Comparison of ENCODE assay signal across 36 mouse cellular contexts in genomic region chr8:11689945-11690344, GRCm38 (mm10). TPM values are rescaled to one million over a fixed set of nuclear protein-coding genes. Genes with fewer than 3 reads are reported as not detected.
DNase-seq lines count a peak whose midpoint lies in the region; ATAC-seq lines count a peak whose summit lies in the region.
"Had no signal": no experiment of that assay in that cellular context is flagged by ENCODE, and none has a peak within 500 bp of the region (broad histone marks: within the 10 kb centered on the region; RNA-seq: fewer than 3 reads in every experiment).

No protein-coding gene starts in this region.

- no peak overlapping the region for H3K27ac ChIP-seq in midbrain, embryonic 14.5 days (replicated peaks; ENCODE audit: low read depth, low read length)
- H3K27ac ChIP-seq: heart, adult 2 months; heart, embryonic 13.5 days; hindbrain, embryonic 14.5 days; kidney, embryonic 15.5 days; left cerebral cortex, adult 2 months; liver, embryonic 15.5 days; midbrain, embryonic 13.5 days; neural tube, embryonic 15.5 days had no signal

- H3K4me1 ChIP-seq in midbrain, embryonic 14.5 days (ENCODE audit: control insufficient read depth, insufficient read depth, low read length): no peaks in the 10 kb centered on the region
- H3K4me1 ChIP-seq: kidney, embryonic 15.5 days; liver, embryonic 15.5 days; midbrain, embryonic 13.5 days; neural tube, embryonic 15.5 days had no signal

- DNase-seq in gastrocnemius, adult 18-20 months (ENCODE audit: low spot score): peak; percentile 22
- DNase-seq in gastrocnemius, adult 8-10 months (ENCODE audit: low spot score in 2 of 2): no peak
- DNase-seq in retina, postnatal 1 day: peak; percentile 62
- no peak for DNase-seq in retina, embryonic 14.5 days (ENCODE audit: low spot score)
- peak; percentile 64 for DNase-seq in gastrocnemius, postnatal 14 days
- peak; percentile 38 for DNase-seq in skeletal muscle tissue, adult 2 months (ENCODE audit: low read depth, low spot score)
- DNase-seq in heart, adult 9 months (ENCODE audit: low spot score in 2 of 2): no peak
- no peak for DNase-seq in midbrain, embryonic 14.5 days
- DNase-seq: adrenal gland, postnatal 25 days; cerebellum, adult 2 months; heart, adult 2 months; heart, postnatal 10 days; kidney, adult 11 months; lung, embryonic 14.5 days; lung, postnatal 14 days; right cerebral cortex, postnatal 4 days; thymus, postnatal 14 days had no signal

- intact Hi-C loops in gastrocnemius, postnatal 14 days (cut with DNase I; ENCODE audit: low total_unique reads): no loop called here

- H3K4me2 ChIP-seq in midbrain, embryonic 14.5 days (ENCODE audit: low read length): no peak overlapping the region
- H3K4me2 ChIP-seq: heart, embryonic 13.5 days; hindbrain, embryonic 14.5 days; kidney, embryonic 15.5 days; liver, embryonic 15.5 days; lung, embryonic 14.5 days; midbrain, embryonic 13.5 days; neural tube, embryonic 15.5 days had no signal

- no peak overlapping the region for H3K4me3 ChIP-seq in midbrain, embryonic 14.5 days (replicated peaks; ENCODE audit: low read depth, low read length)
- H3K4me3 ChIP-seq: heart, adult 2 months; heart, embryonic 13.5 days; kidney, embryonic 15.5 days; left cerebral cortex, adult 2 months; liver, embryonic 15.5 days; midbrain, embryonic 13.5 days; neural tube, embryonic 15.5 days had no signal

- no peaks in the 10 kb centered on the region for H3K36me3 ChIP-seq in midbrain, embryonic 14.5 days (ENCODE audit: control insufficient read depth, insufficient read depth, low read length)
- H3K36me3 ChIP-seq: heart, embryonic 13.5 days; kidney, embryonic 15.5 days; liver, embryonic 15.5 days; midbrain, embryonic 13.5 days; neural tube, embryonic 15.5 days had no signal

- WGBS in midbrain, embryonic 14.5 days: 28% methylated on average over 7 of the region's 7 CpGs

- H3K9me3 ChIP-seq in midbrain, embryonic 14.5 days (ENCODE audit: control insufficient read depth, low read length): no peaks in the 10 kb centered on the region
- H3K9me3 ChIP-seq: kidney, embryonic 15.5 days; neural tube, embryonic 15.5 days had no signal

- ATAC-seq in midbrain, embryonic 14.5 days (ENCODE audit: low FRiP score, low TSS enrichment): no peak
- ATAC-seq: CD4-positive, CD25-positive, alpha-beta regulatory T cell, adult 4 months; forebrain, embryonic 14.5 days; midbrain, embryonic 13.5 days had no signal

- H3K27me3 ChIP-seq in midbrain, embryonic 14.5 days (ENCODE audit: control insufficient read depth, insufficient read depth, low read length): no peaks in the 10 kb centered on the region
- H3K27me3 ChIP-seq: kidney, embryonic 15.5 days; liver, embryonic 15.5 days; midbrain, embryonic 13.5 days had no signal

- no peak overlapping the region for H3K9ac ChIP-seq in midbrain, embryonic 14.5 days (replicated peaks; ENCODE audit: low read length)
- H3K9ac ChIP-seq: heart, embryonic 13.5 days; hindbrain, embryonic 14.5 days; kidney, embryonic 15.5 days; liver, embryonic 15.5 days; lung, embryonic 14.5 days; midbrain, embryonic 13.5 days; neural tube, embryonic 15.5 days had no signal

RNA-seq across cellular contexts. Expression of gene 1700016D06Rik, which starts 10.9 kb away (rescaled TPM):
- total RNA-seq in gastrocnemius, adult 18-20 months (2021): not detected
- not detected for total RNA-seq in gastrocnemius, adult 8-10 months (2022)
- total RNA-seq in gastrocnemius, postnatal 14 days (2021): not detected
- not detected in 2 replicates for polyA plus RNA-seq in midbrain, embryonic 14.5 days (2014; fragmentation: Nextera tagmentation; extraction: Ambion mirVana)
- total RNA-seq: adrenal gland, adult 18-20 months; adrenal gland, postnatal 25 days; gastrocnemius, postnatal 4 days; heart, adult 2 months; heart, postnatal 10 days; hematopoietic stem cell, adult 5-6 weeks; layer of hippocampus, adult 18-20 months; layer of hippocampus, postnatal 10 days; left cerebral cortex, adult 2 months; left cerebral cortex, postnatal 25 days; liver, adult 2 months; monocyte, adult 5-6 weeks had no signal
- polyA plus RNA-seq: cerebellum, adult 2 months; cortical plate, adult 2 months; forebrain, embryonic 14.5 days; frontal cortex, adult 2 months; heart, adult 2 months; heart, embryonic 13.5 days; hindbrain, embryonic 14.5 days; kidney, embryonic 15.5 days; liver, adult 2 months; liver, embryonic 15.5 days; lung, embryonic 14.5 days; neural tube, embryonic 15.5 days had no signal

RNA-seq across cellular contexts. Expression of gene Arhgef7, which starts 37.6 kb away (rescaled TPM):
- total RNA-seq in gastrocnemius, adult 18-20 months (2021): 10 to 100 TPM; 31.3 to 32.0 TPM
- 10 to 100 TPM; 26.8 to 33.1 (median 29.5) TPM for total RNA-seq in gastrocnemius, adult 8-10 months (2022)
- total RNA-seq in gastrocnemius, postnatal 14 days (2021): 10 to 100 TPM; 54.5 to 64.7 TPM
- polyA plus RNA-seq in midbrain, embryonic 14.5 days (2014; fragmentation: Nextera tagmentation; extraction: Ambion mirVana): 78.3 and 84.0 TPM in 2 replicates

RNA-seq across cellular contexts. Expression of gene Ankrd10, which starts 54.4 kb away (rescaled TPM):
- 10 to 100 TPM; 11.1 to 11.9 TPM for total RNA-seq in gastrocnemius, adult 18-20 months (2021)
- total RNA-seq in gastrocnemius, adult 8-10 months (2022): 10 to 100 TPM in 2 of 4 experiments, 1 to 10 TPM in 2; 9.1 to 13.0 (median 11.0) TPM
- total RNA-seq in gastrocnemius, postnatal 14 days (2021): 10 to 100 TPM; 24.4 to 25.2 TPM
- 94.4 and 99.8 TPM in 2 replicates for polyA plus RNA-seq in midbrain, embryonic 14.5 days (2014; fragmentation: Nextera tagmentation; extraction: Ambion mirVana)

Comparison
In these comparisons a context has a peak if more than half of its experiments do, and no peak if none do; other contexts are left out.
1. DNase-seq: peak in gastrocnemius, adult 18-20 months (single experiment), retina, postnatal 1 day (single experiment), gastrocnemius, postnatal 14 days (single experiment) and skeletal muscle tissue, adult 2 months (single experiment); none in gastrocnemius, adult 8-10 months (0 of 2), retina, embryonic 14.5 days (single experiment), heart, adult 9 months (0 of 2) and midbrain, embryonic 14.5 days (single experiment).